Mouse (Mus musculus) MEL (cell line): ENCODE results near the gene Cdkn2aipnl.

Experiments used
- CTCF ChIP-seq, 3 experiments: IDR thresholded peaks in 2 of 3; conservative IDR thresholded peaks in 1 of 3; 2 replicates each; pipeline ENCODE4 v1.5.1; 2011 to 2012; ENCODE audit warnings: low read length in 3 of 3, low read depth in 2 of 3, mild to moderate bottlenecking in 2 of 3, improper control_type of control experiment in 1 of 3, inconsistent platforms in 1 of 3, mixed read lengths in 1 of 3, moderate library complexity in 1 of 3; ENCODE audit not compliant: control insufficient read depth in 1 of 3, insufficient read depth in 1 of 3, poor library complexity in 1 of 3, severe bottlenecking in 1 of 3
- ELF1 ChIP-seq: IDR thresholded peaks from 2 replicates; pipeline ENCODE4 v1.6.1; 2014; ENCODE audit warnings: low read depth, mild to moderate bottlenecking, inconsistent platforms, low read length, improper control_type of control experiment, moderate library complexity
- GATA1 ChIP-seq: IDR thresholded peaks from 2 replicates; pipeline ENCODE4 v1.6.1; 2011; ENCODE audit warnings: low read depth, low read length, improper control_type of control experiment
- HCFC1 ChIP-seq: IDR thresholded peaks from 2 replicates; pipeline ENCODE4 v1.6.1; 2012; ENCODE audit warnings: low read depth, mild to moderate bottlenecking, inconsistent platforms, low read length, improper control_type of control experiment, moderate library complexity
- NRF1 ChIP-seq: IDR thresholded peaks from 2 replicates; pipeline ENCODE4 v1.6.1; 2014; ENCODE audit warnings: low read depth, mild to moderate bottlenecking, inconsistent platforms, low read length, improper control_type of control experiment, moderate library complexity; ENCODE audit not compliant: poor library complexity, insufficient read depth, severe bottlenecking
- POLR2A ChIP-seq, 2 experiments: IDR thresholded peaks; 2 replicates each; pipeline ENCODE4 v1.6.1; 2011 to 2012; ENCODE audit warnings: low read length in 2 of 2, mild to moderate bottlenecking in 2 of 2, control low read depth in 1 of 2, improper control_type of control experiment in 1 of 2, low read depth in 1 of 2, moderate library complexity in 1 of 2; ENCODE audit not compliant: control insufficient read depth in 1 of 2, insufficient read depth in 1 of 2, poor library complexity in 1 of 2
- SMC3 ChIP-seq: IDR thresholded peaks from 2 replicates; pipeline ENCODE4 v1.6.1; 2011; ENCODE audit warnings: low read depth, low read length, improper control_type of control experiment
- TAL1 ChIP-seq: IDR thresholded peaks from 2 replicates; pipeline ENCODE4 v1.6.1; 2012; ENCODE audit warnings: mild to moderate bottlenecking, inconsistent platforms, low read length, moderate library complexity, mixed read lengths
- ZKSCAN1 ChIP-seq: IDR thresholded peaks from 2 replicates; pipeline ENCODE4 v1.6.1; 2012; ENCODE audit warnings: low read depth, mild to moderate bottlenecking, inconsistent platforms, low read length, improper control_type of control experiment, moderate library complexity
- ZNF384 ChIP-seq: IDR thresholded peaks from 2 replicates; pipeline ENCODE4 v1.6.1; 2012; ENCODE audit warnings: low read depth, mild to moderate bottlenecking, inconsistent platforms, low read length, improper control_type of control experiment

DNA sequence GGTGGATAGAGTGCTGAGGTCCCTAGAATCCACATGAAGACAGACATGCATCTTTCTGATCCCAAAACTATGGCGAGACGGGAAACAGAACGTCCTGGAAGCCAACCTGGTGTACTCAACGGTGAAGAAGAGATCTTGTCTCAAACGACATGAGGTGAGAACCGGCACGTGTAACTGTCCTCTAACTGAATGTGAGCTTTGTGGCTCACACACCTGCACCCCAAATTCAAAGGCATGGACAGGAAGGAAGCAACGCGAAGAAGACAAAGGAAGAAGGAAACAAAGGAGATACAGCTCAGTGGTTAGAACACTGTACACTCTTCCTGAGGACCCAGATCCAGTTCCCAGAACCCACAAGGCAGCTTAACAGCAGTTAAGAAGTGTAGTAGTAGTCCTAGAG, 17.5 kb upstream of the Cdkn2aipnl start:
- TF ChIP-seq POLR2A (IDR thresholded peaks at IDR 0.05; ENCODE audit: control insufficient read depth in 1 of 2, insufficient read depth in 1 of 2, low read depth in 1 of 2, low read length in 2 of 2, poor library complexity in 1 of 2) = no peak
- no peak for TF ChIP-seq CTCF (IDR thresholded peaks at IDR 0.05 in 2 of 3, conservative IDR thresholded peaks at IDR 0.05 in 1 of 3; ENCODE audit: control insufficient read depth in 1 of 3, insufficient read depth in 1 of 3, low read depth in 2 of 3, low read length in 3 of 3, poor library complexity in 1 of 3, severe bottlenecking in 1 of 3)
- TF ChIP-seq SMC3 = 0 out of 2 replicates have a peak, but pooled peaks have one; percentile 3
- TF ChIP-seq HCFC1 = no peak
- no peak for TF ChIP-seq ELF1
- no peak for TF ChIP-seq GATA1
- no peak for TF ChIP-seq ZKSCAN1
- no peak for TF ChIP-seq NRF1
- TF ChIP-seq TAL1 = no peak
- no peak for TF ChIP-seq ZNF384
